Mouse (Mus musculus) intestine, embryonic 16.5 days (tissue): ENCODE measurements around the gene Rmdn3. TPM values are rescaled to one million over a fixed set of nuclear protein-coding genes. Genes with fewer than 3 reads are reported as not detected.

Experiments
- ATAC-seq: fragments of 200-750 bp; cut with Nextera tagmentation; 2 replicates; pipeline ENCODE4 v1.8.0; 2017; ENCODE audit warnings: moderate TSS enrichment, moderate library complexity
- H3K27ac ChIP-seq: fragments of 300-500 bp; sonication (generic); 2 replicates; pipeline ENCODE4 v1.5.1; 2014; ENCODE audit warnings: mild to moderate bottlenecking, low read length
- H3K27me3 ChIP-seq: fragments of 300-500 bp; sonication (generic); replicated peaks from 2 replicates; pipeline ENCODE4 v1.6.1; 2014; ENCODE audit warnings: low read length, control low read depth, mixed read lengths; ENCODE audit not compliant: control insufficient read depth, insufficient read depth
- H3K36me3 ChIP-seq: fragments of 300-500 bp; sonication (generic); 2 replicates; pipeline ENCODE4 v1.6.1; 2014; ENCODE audit warnings: low read length, control low read depth; ENCODE audit not compliant: control insufficient read depth, insufficient read depth
- H3K4me1 ChIP-seq: fragments of 300-500 bp; sonication (generic); 2 replicates; pipeline ENCODE4 v1.6.1; 2014; ENCODE audit warnings: low read length, control low read depth, mixed read lengths; ENCODE audit not compliant: control insufficient read depth, insufficient read depth
- H3K4me2 ChIP-seq: fragments of 300-500 bp; sonication (generic); 2 replicates; pipeline ENCODE4 v1.6.1; 2014; ENCODE audit warnings: low read depth, low read length, control low read depth
- H3K4me3 ChIP-seq: fragments of 300-500 bp; sonication (generic); 2 replicates; pipeline ENCODE4 v1.5.1; 2014; ENCODE audit warnings: mild to moderate bottlenecking, low read length
- H3K9ac ChIP-seq: fragments of 300-500 bp; sonication (generic); 2 replicates; pipeline ENCODE4 v1.6.1; 2014; ENCODE audit warnings: low read depth, low read length
- H3K9me3 ChIP-seq: fragments of 300-500 bp; sonication (generic); 2 replicates; pipeline ENCODE4 v1.6.1; 2016; ENCODE audit warnings: low read length, control low read depth; ENCODE audit not compliant: control insufficient read depth
- WGBS: fragments of 180-500 bp; shearing (Covaris S2); extraction: QIAGEN DNeasy Blood & Tissue Kit; methylation state at CpG from one replicate; pipeline ENCODE4 v1.1.7; 2014; 5-methylcytosine and 5-hydroxymethylcytosine counted together
- polyA plus RNA-seq: library from polyadenylated mRNA; unstranded; fragments of >200 nt; fragmentation: Nextera tagmentation; extraction: Ambion mirVana; gene quantifications from 2 replicates; pipeline ENCODE4 v1.2.1, GENCODE M21; 2015

Gene Rmdn3
- polyA plus RNA-seq, 1 experiment from 2014 or later = 63.9 TPM

GRCm38 (mm10) chr2:119190969-119191368, 34.1 kb upstream of the Rmdn3 start:
- Histone ChIP-seq H3K9ac (no peak overlapping the region), H3K4me3 (no peak overlapping the region), H3K27ac (no peak overlapping the region), H3K36me3 (no peaks in the 10 kb centered on the region), H3K4me1 (peaks cover 7% of the 10 kb centered on the region; the same call in 1 of the 2 replicates), H3K27me3 (no peaks in the 10 kb centered on the region), H3K9me3 (no peaks in the 10 kb centered on the region), H3K4me2 (no peak overlapping the region)
- ATAC-seq = no peak
- WGBS = 75% methylated on average over 5 of the region's 5 CpGs

GRCm38 (mm10) chr2:119189029-119189710, 32.3 kb upstream of the Rmdn3 start:
- no peaks in the 10 kb centered on the region for H3K27me3 ChIP-seq
- no peak overlapping the region for H3K27ac ChIP-seq
- no peaks in the 10 kb centered on the region for H3K9me3 ChIP-seq
- ATAC-seq = peak; percentile 87
- peaks cover 7% of the 10 kb centered on the region; the same call in 1 of the 2 replicates for H3K4me1 ChIP-seq
- 9% methylated on average over 15 of the region's 15 CpGs for WGBS
- peak overlapping the region; percentile 60 for H3K4me2 ChIP-seq
- no peak overlapping the region; the same call in 1 of the 2 replicates for H3K9ac ChIP-seq
- H3K4me3 ChIP-seq = peak overlapping the region; percentile 37
- 0 out of 2 replicates have a peak, but pooled peaks cover 2% of the 10 kb centered on the region for H3K36me3 ChIP-seq

GRCm38 (mm10) chr2:119182914-119183313, 26.1 kb upstream of the Rmdn3 start:
- Histone ChIP-seq H3K9me3 (no peaks in the 10 kb centered on the region), H3K36me3 (peaks cover 3% of the 10 kb centered on the region; the same call in 1 of the 2 replicates), H3K4me1 (no peaks in the 10 kb centered on the region), H3K4me2 (no peak overlapping the region), H3K4me3 (no peak overlapping the region), H3K27ac (no peak overlapping the region), H3K9ac (no peak overlapping the region), H3K27me3 (no peaks in the 10 kb centered on the region)
- WGBS = 83% methylated on average over 7 of the region's 7 CpGs
- ATAC-seq = no peak

- Histone ChIP-seq H3K4me1 (peaks cover 17% of the 10 kb centered on the region), H3K4me2 (no peak overlapping the region), H3K27ac (no peak overlapping the region), H3K36me3 (no peaks in the 10 kb centered on the region), H3K27me3 (no peaks in the 10 kb centered on the region), H3K9ac (no peak overlapping the region), H3K9me3 (no peaks in the 10 kb centered on the region), H3K4me3 (no peak overlapping the region)
- 84% methylated on average over 5 of the region's 5 CpGs for WGBS
- no peak for ATAC-seq
Observed at GRCm38 (mm10) chr2:119177384-119177939, 20.6 kb upstream of the Rmdn3 start.

- H3K27ac ChIP-seq = no peak overlapping the region
- WGBS = 67% methylated on average over 3 of the region's 3 CpGs
Observed at GRCm38 (mm10) chr2:119176761-119177160, 19.9 kb upstream of the Rmdn3 start.

GRCm38 (mm10) chr2:119175614-119176013, 18.8 kb upstream of the Rmdn3 start:
- no peaks in the 10 kb centered on the region for H3K36me3 ChIP-seq
- 0 out of 2 replicates have a peak overlapping the region, but pooled peaks have one; percentile 4 for H3K9ac ChIP-seq
- WGBS = 66% methylated on average over 6 of the region's 6 CpGs
- H3K9me3 ChIP-seq = no peaks in the 10 kb centered on the region
- no peak overlapping the region for H3K4me3 ChIP-seq
- H3K27ac ChIP-seq = no peak overlapping the region
- H3K27me3 ChIP-seq = no peaks in the 10 kb centered on the region
- no peak for ATAC-seq
- H3K4me2 ChIP-seq = no peak overlapping the region
- H3K4me1 ChIP-seq = peaks cover 20% of the 10 kb centered on the region

More at GRCm38 (mm10) chr2:119176761-119177160, 19.9 kb upstream of the Rmdn3 start:
- H3K9ac ChIP-seq = no peak overlapping the region
- H3K9me3 ChIP-seq = no peaks in the 10 kb centered on the region
- peaks cover 20% of the 10 kb centered on the region for H3K4me1 ChIP-seq
- no peak overlapping the region for H3K4me2 ChIP-seq
- no peaks in the 10 kb centered on the region for H3K27me3 ChIP-seq
- ATAC-seq = no peak
- H3K36me3 ChIP-seq = no peaks in the 10 kb centered on the region
- no peak overlapping the region for H3K4me3 ChIP-seq

GRCm38 (mm10) chr2:119174866-119175265, 18.0 kb upstream of the Rmdn3 start:
- H3K27ac ChIP-seq = no peak overlapping the region
- H3K4me2 ChIP-seq = no peak overlapping the region
- no peak overlapping the region for H3K4me3 ChIP-seq
- H3K27me3 ChIP-seq = no peaks in the 10 kb centered on the region
- H3K9ac ChIP-seq = no peak overlapping the region; the same call in 1 of the 2 replicates
- ATAC-seq = no peak
- no peaks in the 10 kb centered on the region for H3K36me3 ChIP-seq
- WGBS = 73% methylated on average over 14 of the region's 14 CpGs
- no peaks in the 10 kb centered on the region for H3K9me3 ChIP-seq
- H3K4me1 ChIP-seq = peaks cover 20% of the 10 kb centered on the region

- no peak within 1 kb of the TSS for H3K27ac ChIP-seq
- 55% methylated on average over 8 of the region's 8 CpGs for WGBS
- no peaks in the 10 kb centered on the region for H3K27me3 ChIP-seq
- no peaks in the 10 kb centered on the region for H3K9me3 ChIP-seq
- peak within 1 kb of the TSS; percentile 26; the same call in 1 of the 2 replicates for H3K9ac ChIP-seq
- no peak within 1 kb of the TSS for H3K4me3 ChIP-seq
- no peak; the same call in 1 of the 2 replicates for ATAC-seq
- H3K36me3 ChIP-seq = no peaks in the 10 kb centered on the region
- peak within 1 kb of the TSS; percentile 52 for H3K4me2 ChIP-seq
- H3K4me1 ChIP-seq = peaks cover 20% of the 10 kb centered on the region
Observed at GRCm38 (mm10) chr2:119173991-119174651, 17.3 kb upstream of the Rmdn3 start, which contains the start of gene Gm14137. Gm14137 (plus strand) TSS chr2:119174509.

- Histone ChIP-seq H3K9ac (peak overlapping the region; percentile 26; the same call in 1 of the 2 replicates), H3K4me2 (peak overlapping the region; percentile 52), H3K4me3 (no peak overlapping the region), H3K9me3 (no peaks in the 10 kb centered on the region), H3K27me3 (no peaks in the 10 kb centered on the region), H3K36me3 (no peaks in the 10 kb centered on the region), H3K27ac (peak overlapping the region; percentile 49), H3K4me1 (peaks cover 20% of the 10 kb centered on the region)
- peak; percentile 78 for ATAC-seq
- 9% methylated on average over 13 of the region's 13 CpGs for WGBS
Observed at GRCm38 (mm10) chr2:119172862-119173576, 16.2 kb upstream of the Rmdn3 start.
